Mouse (Mus musculus): ENCODE data around the gene Wbp2.

Wbp2 gene

GRCm38 (mm10) chr11:116062521-116062920, 24.3 kb downstream of the Wbp2 start:
- no peak for DNase-seq (ENCODE audit: low read depth)

- no peak for DNase-seq (ENCODE audit: low read depth)
These were observed 25.0 kb downstream of the Wbp2 start for GRCm38 (mm10) chr11:116061641-116062415.

GRCm38 (mm10) chr11:116060596-116060995, 26.2 kb downstream of the Wbp2 start:
- DNase-seq (ENCODE audit: low read depth) = no peak

- no peak for DNase-seq (ENCODE audit: low read depth)
These were observed 27.1 kb downstream of the Wbp2 start for GRCm38 (mm10) chr11:116059691-116060025.

- no peak for DNase-seq (ENCODE audit: low read depth)
These were observed 27.7 kb downstream of the Wbp2 start for GRCm38 (mm10) chr11:116058868-116059690.

- no peak for DNase-seq (ENCODE audit: low read depth)
These were observed 28.7 kb downstream of the Wbp2 start for GRCm38 (mm10) chr11:116058022-116058614.

- no peak for DNase-seq (ENCODE audit: low read depth)
These were observed 29.4 kb downstream of the Wbp2 start for GRCm38 (mm10) chr11:116057237-116057881.

GRCm38 (mm10) chr11:116055873-116056272, 30.9 kb downstream of the Wbp2 start:
- no peak for DNase-seq (ENCODE audit: low read depth)

GRCm38 (mm10) chr11:116053510-116054229, 33.1 kb downstream of the Wbp2 start:
- DNase-seq (ENCODE audit: low read depth) = no peak

- no peak for DNase-seq (ENCODE audit: low read depth)
These were observed 36.6 kb downstream of the Wbp2 start for GRCm38 (mm10) chr11:116050196-116050595.

- no peak for DNase-seq (ENCODE audit: low read depth)
These were observed 37.2 kb downstream of the Wbp2 start for GRCm38 (mm10) chr11:116049610-116050009.

GRCm38 (mm10) chr11:116045173-116045572, 41.6 kb downstream of the Wbp2 start:
- no peak for DNase-seq (ENCODE audit: low read depth)

- DNase-seq (ENCODE audit: low read depth) = no peak
These were observed 43.5 kb downstream of the Wbp2 start for GRCm38 (mm10) chr11:116043286-116043685.

GRCm38 (mm10) chr11:116042372-116043138, 44.2 kb downstream of the Wbp2 start:
- no peak for DNase-seq (ENCODE audit: low read depth)

GRCm38 (mm10) chr11:116041833-116042232, 45.0 kb downstream of the Wbp2 start:
- DNase-seq (ENCODE audit: low read depth) = no peak

- DNase-seq (ENCODE audit: low read depth) = no peak
These were observed 46.2 kb downstream of the Wbp2 start for GRCm38 (mm10) chr11:116040593-116040992.

GRCm38 (mm10) chr11:116037826-116038225, 49.0 kb downstream of the Wbp2 start:
- no peak for DNase-seq (ENCODE audit: low read depth)

- no peak for DNase-seq (ENCODE audit: low read depth)
These were observed 50.1 kb downstream of the Wbp2 start for GRCm38 (mm10) chr11:116036671-116037070.

- DNase-seq (ENCODE audit: low read depth) = no peak
These were observed 52.2 kb downstream of the Wbp2 start for GRCm38 (mm10) chr11:116034584-116034983.

GRCm38 (mm10) chr11:116030898-116031845, 55.6 kb downstream of the Wbp2 start:
- DNase-seq (ENCODE audit: low read depth) = no peak

Data from c-Kit-positive CD71-negative TER-119-negative erythroid progenitor cells, embryonic 14.5 days (primary cell).